Mouse (Mus musculus): ENCODE results near the gene Foxp1. TPM values are rescaled to one million over a fixed set of nuclear protein-coding genes. Genes with fewer than 3 reads are reported as not detected.

Gene Foxp1
- polyA plus RNA-seq, 1 experiment = 17.7 TPM

- Histone ChIP-seq H3K4me2 (ENCODE audit: low read depth) (no peak overlapping the region), H3K4me3 (no peak overlapping the region), H3K36me3 (ENCODE audit: control insufficient read depth, insufficient read depth) (no peaks in the 10 kb centered on the region), H3ac (ENCODE audit: control insufficient read depth, insufficient read length) (no peak overlapping the region), H3K27me3 (ENCODE audit: control insufficient read depth, insufficient read depth, insufficient read length) (no peaks in the 10 kb centered on the region), H3K79me2 (ENCODE audit: control insufficient read depth, insufficient read depth) (no peaks in the 10 kb centered on the region)
- TF ChIP-seq REST (IDR thresholded peaks at IDR 0.05; ENCODE audit: insufficient read depth, insufficient read length) = no peak
- TF ChIP-seq TCF3 (IDR thresholded peaks at IDR 0.05; ENCODE audit: insufficient read length, low read depth) = no peak
- no peak for TF ChIP-seq MAX (IDR thresholded peaks at IDR 0.05; ENCODE audit: low read depth)
- TF ChIP-seq SRF (IDR thresholded peaks at IDR 0.05; ENCODE audit: control insufficient read depth, insufficient read length, low read depth) = no peak
- TF ChIP-seq POLR2AphosphoS2 (IDR thresholded peaks at IDR 0.05; ENCODE audit: insufficient read length, low read depth) = no peak
- no peak for TF ChIP-seq POLR2A (IDR thresholded peaks at IDR 0.05; ENCODE audit: insufficient read length, low read depth)
- TF ChIP-seq USF1 (IDR thresholded peaks at IDR 0.05; ENCODE audit: low read depth) = no peak
- no peak for TF ChIP-seq TCF12 (IDR thresholded peaks at IDR 0.05; ENCODE audit: insufficient read depth, poor library complexity, severe bottlenecking)
Measured at GRCm38 (mm10) chr6:99172589-99172986, 349.9 kb downstream of the Foxp1 start.

GRCm38 (mm10) chr6:99171901-99172588, 350.5 kb downstream of the Foxp1 start:
- Histone ChIP-seq H3K4me2 (ENCODE audit: low read depth) (no peak overlapping the region), H3K4me3 (no peak overlapping the region), H3K27me3 (ENCODE audit: control insufficient read depth, insufficient read depth, insufficient read length) (no peaks in the 10 kb centered on the region), H3K79me2 (ENCODE audit: control insufficient read depth, insufficient read depth) (no peaks in the 10 kb centered on the region), H3K36me3 (ENCODE audit: control insufficient read depth, insufficient read depth) (no peaks in the 10 kb centered on the region), H3ac (ENCODE audit: control insufficient read depth, insufficient read length) (no peak overlapping the region)
- no peak for TF ChIP-seq REST (IDR thresholded peaks at IDR 0.05; ENCODE audit: insufficient read depth, insufficient read length)
- TF ChIP-seq POLR2A (IDR thresholded peaks at IDR 0.05; ENCODE audit: insufficient read length, low read depth) = no peak
- no peak for TF ChIP-seq SRF (IDR thresholded peaks at IDR 0.05; ENCODE audit: control insufficient read depth, insufficient read length, low read depth)
- no peak for TF ChIP-seq E2F4 (IDR thresholded peaks at IDR 0.05; ENCODE audit: insufficient read depth)
- TF ChIP-seq TCF3 (IDR thresholded peaks at IDR 0.05; ENCODE audit: insufficient read length, low read depth) = no peak
- no peak for TF ChIP-seq MYOG (IDR thresholded peaks at IDR 0.05; ENCODE audit: control insufficient read depth in 1 of 3, insufficient read depth in 1 of 3, insufficient read length in 2 of 3, low read depth in 2 of 3)
- no peak for TF ChIP-seq POLR2AphosphoS2 (IDR thresholded peaks at IDR 0.05; ENCODE audit: insufficient read length, low read depth)
- no peak for TF ChIP-seq CEBPB (IDR thresholded peaks at IDR 0.05; ENCODE audit: insufficient read depth, poor library complexity, severe bottlenecking)
- no peak for TF ChIP-seq MAX (IDR thresholded peaks at IDR 0.05; ENCODE audit: low read depth)
- TF ChIP-seq TCF12 (IDR thresholded peaks at IDR 0.05; ENCODE audit: insufficient read depth, poor library complexity, severe bottlenecking) = no peak
- TF ChIP-seq MYOD1 (IDR thresholded peaks at IDR 0.05; ENCODE audit: control insufficient read depth in 1 of 3, insufficient read length in 2 of 3, low read depth in 2 of 3) = no peak
- no peak for TF ChIP-seq USF1 (IDR thresholded peaks at IDR 0.05; ENCODE audit: low read depth)

- H3ac ChIP-seq (ENCODE audit: control insufficient read depth, insufficient read length) = no peak overlapping the region
- H3K79me2 ChIP-seq (ENCODE audit: control insufficient read depth, insufficient read depth) = no peaks in the 10 kb centered on the region
- TF ChIP-seq TCF12 (IDR thresholded peaks at IDR 0.05; ENCODE audit: insufficient read depth, poor library complexity, severe bottlenecking) = no peak
- no peak for TF ChIP-seq MYOG (IDR thresholded peaks at IDR 0.05; ENCODE audit: control insufficient read depth in 1 of 3, insufficient read depth in 1 of 3, insufficient read length in 2 of 3, low read depth in 2 of 3)
- no peak for TF ChIP-seq POLR2A (IDR thresholded peaks at IDR 0.05; ENCODE audit: insufficient read length, low read depth)
- no peak for TF ChIP-seq CEBPB (IDR thresholded peaks at IDR 0.05; ENCODE audit: insufficient read depth, poor library complexity, severe bottlenecking)
- no peak for TF ChIP-seq SRF (IDR thresholded peaks at IDR 0.05; ENCODE audit: control insufficient read depth, insufficient read length, low read depth)
- no peak for TF ChIP-seq TCF3 (IDR thresholded peaks at IDR 0.05; ENCODE audit: insufficient read length, low read depth)
- no peak for TF ChIP-seq E2F4 (IDR thresholded peaks at IDR 0.05; ENCODE audit: insufficient read depth)
- no peak for TF ChIP-seq MAX (IDR thresholded peaks at IDR 0.05; ENCODE audit: low read depth)
- no peak for TF ChIP-seq REST (IDR thresholded peaks at IDR 0.05; ENCODE audit: insufficient read depth, insufficient read length)
- TF ChIP-seq POLR2AphosphoS2 (IDR thresholded peaks at IDR 0.05; ENCODE audit: insufficient read length, low read depth) = no peak
- TF ChIP-seq MYOD1 (IDR thresholded peaks at IDR 0.05; ENCODE audit: control insufficient read depth in 1 of 3, insufficient read length in 2 of 3, low read depth in 2 of 3) = no peak
- no peaks in the 10 kb centered on the region for H3K36me3 ChIP-seq (ENCODE audit: control insufficient read depth, insufficient read depth)
- no peak overlapping the region for H3K4me3 ChIP-seq
- H3K27me3 ChIP-seq (ENCODE audit: control insufficient read depth, insufficient read depth, insufficient read length) = no peaks in the 10 kb centered on the region
- no peak overlapping the region for H3K4me2 ChIP-seq (ENCODE audit: low read depth)
Measured at GRCm38 (mm10) chr6:99171281-99171825, 351.2 kb downstream of the Foxp1 start.

- no peaks in the 10 kb centered on the region for H3K27me3 ChIP-seq (ENCODE audit: control insufficient read depth, insufficient read depth, insufficient read length)
- TF ChIP-seq MYOG (IDR thresholded peaks at IDR 0.05; ENCODE audit: control insufficient read depth in 1 of 3, insufficient read depth in 1 of 3, insufficient read length in 2 of 3, low read depth in 2 of 3) (no peak), TCF12 (IDR thresholded peaks at IDR 0.05; ENCODE audit: insufficient read depth, poor library complexity, severe bottlenecking) (no peak), TCF3 (IDR thresholded peaks at IDR 0.05; ENCODE audit: insufficient read length, low read depth) (no peak), CEBPB (IDR thresholded peaks at IDR 0.05; ENCODE audit: insufficient read depth, poor library complexity, severe bottlenecking) (no peak), E2F4 (IDR thresholded peaks at IDR 0.05; ENCODE audit: insufficient read depth) (no peak), MYOD1 (IDR thresholded peaks at IDR 0.05; ENCODE audit: control insufficient read depth in 1 of 3, insufficient read length in 2 of 3, low read depth in 2 of 3) (no peak), POLR2AphosphoS2 (IDR thresholded peaks at IDR 0.05; ENCODE audit: insufficient read length, low read depth) (no peak)
- H3K79me2 ChIP-seq (ENCODE audit: control insufficient read depth, insufficient read depth) = no peaks in the 10 kb centered on the region
- no peak overlapping the region for H3K4me3 ChIP-seq
- H3ac ChIP-seq (ENCODE audit: control insufficient read depth, insufficient read length) = no peak overlapping the region
- no peaks in the 10 kb centered on the region for H3K36me3 ChIP-seq (ENCODE audit: control insufficient read depth, insufficient read depth)
- no peak overlapping the region for H3K4me2 ChIP-seq (ENCODE audit: low read depth)
Measured at GRCm38 (mm10) chr6:99168727-99169126, 353.8 kb downstream of the Foxp1 start.
